Mouse (Mus musculus): Measurements from ENCODE around the gene Tapt1.

The Tapt1 gene

DNA sequence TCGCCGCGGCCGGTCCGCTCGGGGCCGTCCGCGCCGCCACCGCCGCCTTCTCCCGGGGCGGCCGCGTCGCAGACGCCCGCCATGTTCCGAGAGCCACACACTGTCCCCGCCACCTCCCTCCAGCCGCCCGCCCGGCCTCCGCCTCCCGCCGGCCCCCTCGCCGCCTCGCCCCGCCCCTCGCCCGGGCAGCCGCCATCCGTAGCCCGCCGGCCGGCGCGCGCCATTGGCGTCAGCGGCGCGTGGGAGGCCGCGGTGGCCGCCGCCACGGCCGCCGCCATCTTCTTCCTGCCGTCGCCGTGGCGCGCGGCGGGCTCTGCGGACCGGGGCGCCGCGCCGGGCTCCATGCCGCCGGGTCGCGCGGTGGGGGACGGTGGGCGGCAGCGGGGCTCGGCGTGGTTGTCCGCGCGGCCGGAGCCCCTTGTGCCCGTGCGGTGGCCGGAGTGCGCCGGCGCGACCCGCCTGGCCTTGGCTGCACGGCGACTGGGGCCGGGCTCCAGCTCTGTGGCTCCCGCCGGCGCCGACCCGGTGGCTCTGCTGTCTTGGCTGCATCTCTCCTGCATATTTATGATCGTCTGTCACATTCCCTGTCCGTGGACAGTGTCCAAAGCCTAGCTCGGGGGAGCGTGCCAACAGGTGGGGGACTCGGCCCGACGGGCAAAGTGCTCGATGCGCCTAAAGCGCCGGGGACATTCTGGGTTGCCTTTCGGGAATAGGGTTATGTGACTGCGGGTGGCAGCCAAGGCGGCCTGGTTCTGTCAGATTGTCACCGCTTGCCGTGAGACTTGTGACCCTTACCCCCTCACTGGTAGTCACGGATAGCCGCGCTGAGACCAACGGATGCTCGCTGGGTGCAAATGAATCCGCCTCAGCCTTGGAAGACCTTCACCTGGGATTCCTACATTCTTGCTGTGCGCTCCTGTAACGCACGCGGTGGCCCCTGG is at the start of gene Tapt1:
Tapt1 (minus strand) TSS at position 106 of the 941 bp plus-strand sequence.
- DNase-seq (ENCODE audit: low spot score in 2 of 2), result peak; percentile 73 to 84

DNA sequence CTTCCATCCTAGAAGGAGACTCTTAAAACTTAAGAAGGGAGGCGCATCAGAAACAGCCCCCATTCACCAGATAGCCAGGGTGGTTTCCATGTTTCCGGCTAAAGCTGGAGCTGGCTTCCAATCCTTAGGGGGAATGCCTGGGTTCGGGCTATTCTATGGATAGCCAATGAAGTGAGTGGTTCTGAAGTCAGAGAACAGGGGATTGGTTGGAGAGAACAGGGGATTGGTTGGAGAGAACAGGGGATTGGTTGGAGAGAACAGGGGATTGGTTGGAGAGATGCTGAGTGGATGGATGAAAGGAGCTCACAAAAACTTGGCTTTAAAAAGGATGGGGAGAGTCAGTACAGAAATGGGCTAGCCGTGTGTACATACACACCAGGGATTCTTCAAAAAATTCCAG is 45.1 kb upstream of the Tapt1 start:
- no peak for DNase-seq (ENCODE audit: low spot score in 2 of 2)

DNA sequence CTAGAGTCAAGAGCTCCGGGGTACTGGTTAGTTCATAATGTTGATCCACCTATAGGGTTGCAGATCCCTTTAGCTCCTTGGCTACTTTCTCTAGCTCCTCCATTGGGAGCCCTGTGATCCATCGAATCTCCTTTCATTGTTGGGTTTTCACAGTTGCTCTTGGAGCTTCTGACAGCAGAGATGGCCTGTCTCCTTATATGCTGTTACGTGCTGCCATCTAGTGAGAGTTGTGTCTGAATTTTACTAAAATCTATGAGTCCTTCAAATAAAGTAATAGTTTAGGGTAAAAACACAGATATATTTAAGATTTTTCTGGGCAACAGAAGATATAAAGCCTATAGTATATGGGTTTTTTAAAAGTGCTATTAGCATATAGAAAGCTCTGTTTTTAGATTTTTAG is 42.1 kb upstream of the Tapt1 start:
- peak in 1 of 2 experiments; percentile 16 for DNase-seq (ENCODE audit: low spot score in 2 of 2)

DNA sequence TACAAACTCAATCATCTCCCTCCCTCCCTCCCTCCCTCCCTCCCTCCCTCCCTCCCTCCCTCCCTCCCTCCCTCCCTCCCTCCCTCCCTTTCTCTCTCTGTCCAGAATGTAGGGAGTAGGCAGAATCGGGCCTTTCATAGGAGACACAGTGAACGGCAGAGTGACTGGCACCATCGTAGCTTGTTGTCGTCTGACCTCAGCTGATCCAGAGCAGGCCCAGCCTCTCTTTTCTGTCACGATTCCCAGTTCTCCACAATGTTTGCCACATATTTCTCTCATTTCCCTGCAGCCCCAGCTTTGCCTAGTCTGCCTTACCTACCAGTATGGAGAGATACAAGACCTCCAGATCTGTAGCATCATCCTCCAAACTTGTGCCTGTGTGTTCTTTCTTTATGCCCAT is 35.3 kb upstream of the Tapt1 start:
- DNase-seq (ENCODE audit: low spot score in 2 of 2), result no peak

DNA sequence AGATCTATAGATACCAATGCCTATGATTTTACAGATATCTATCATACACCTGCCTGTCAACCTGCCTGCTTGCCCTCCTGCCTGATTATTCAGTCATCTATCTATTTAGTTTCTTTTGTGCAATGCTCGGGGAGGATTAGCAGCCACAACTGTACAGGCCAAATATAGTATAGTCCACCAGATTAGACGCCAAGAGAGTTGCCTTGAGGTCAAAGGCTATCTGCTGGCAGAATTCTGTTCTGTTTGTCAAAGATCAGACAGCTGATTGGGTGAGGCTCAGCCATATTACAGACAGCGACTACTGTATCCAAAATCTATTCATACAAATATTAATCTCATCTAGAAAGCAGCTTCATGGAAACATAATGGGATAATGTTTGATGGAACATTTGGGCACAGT is 34.7 kb upstream of the Tapt1 start:
- DNase-seq (ENCODE audit: low spot score in 2 of 2), result no peak

DNA sequence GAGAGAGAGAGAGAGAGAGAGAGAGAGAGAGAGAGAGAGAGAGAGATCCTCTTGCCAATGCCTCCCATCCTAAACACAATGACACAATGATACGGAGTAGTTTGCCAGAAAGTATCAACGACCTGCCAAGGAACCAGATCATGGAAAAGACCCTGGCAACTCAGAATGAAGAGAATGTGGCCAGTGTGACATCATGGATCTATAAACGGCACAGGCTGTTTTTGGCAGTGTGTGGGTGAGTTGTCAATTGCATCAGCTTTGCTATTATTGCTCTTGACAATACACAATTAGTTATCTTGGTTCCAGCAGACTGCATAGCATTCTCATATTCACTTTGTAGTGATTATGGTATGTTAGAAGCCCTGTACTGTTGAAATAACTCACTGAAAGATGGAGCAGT is 33.3 kb upstream of the Tapt1 start:
- DNase-seq (ENCODE audit: low spot score in 2 of 2), result no peak

DNA sequence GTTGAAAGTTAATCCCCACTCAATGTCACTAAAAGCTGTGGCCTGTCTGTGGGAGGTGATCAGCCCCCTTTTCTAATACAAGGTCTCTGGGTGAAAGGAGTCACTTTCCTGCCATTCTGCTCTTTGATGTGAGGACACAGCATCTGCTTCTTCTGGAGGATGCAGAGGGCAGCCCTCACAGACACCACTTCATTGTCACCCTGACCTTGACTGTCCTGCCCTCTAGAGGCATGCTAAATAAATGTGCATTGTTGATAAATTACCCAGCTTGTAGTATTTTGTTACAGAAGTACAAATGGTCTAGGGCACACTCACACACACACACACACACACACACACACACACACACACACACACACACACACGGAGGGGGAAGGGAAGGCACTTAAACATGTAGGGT is 31.7 kb upstream of the Tapt1 start:
- no peak for DNase-seq (ENCODE audit: low spot score in 2 of 2)

DNA sequence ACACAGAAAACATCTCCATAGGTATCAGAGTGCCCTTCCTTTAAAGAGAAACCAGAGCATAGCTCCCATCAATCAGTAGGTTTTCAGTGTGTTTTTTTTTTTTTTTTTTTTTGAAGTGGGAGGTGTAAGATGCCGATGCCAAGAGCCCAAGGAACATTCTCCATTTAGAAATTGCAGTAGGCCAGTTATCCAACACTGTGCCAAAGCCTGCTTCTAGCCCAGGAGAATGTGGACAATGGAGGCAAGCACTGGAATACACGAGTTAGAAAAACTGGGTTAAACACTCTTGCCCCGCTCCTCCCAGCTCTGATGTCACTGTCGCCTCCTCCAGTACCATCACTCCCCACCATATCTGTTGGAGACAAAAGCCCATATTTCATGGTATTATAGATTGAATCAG is 31.0 kb upstream of the Tapt1 start:
- no peak for DNase-seq (ENCODE audit: low spot score in 2 of 2)

DNA sequence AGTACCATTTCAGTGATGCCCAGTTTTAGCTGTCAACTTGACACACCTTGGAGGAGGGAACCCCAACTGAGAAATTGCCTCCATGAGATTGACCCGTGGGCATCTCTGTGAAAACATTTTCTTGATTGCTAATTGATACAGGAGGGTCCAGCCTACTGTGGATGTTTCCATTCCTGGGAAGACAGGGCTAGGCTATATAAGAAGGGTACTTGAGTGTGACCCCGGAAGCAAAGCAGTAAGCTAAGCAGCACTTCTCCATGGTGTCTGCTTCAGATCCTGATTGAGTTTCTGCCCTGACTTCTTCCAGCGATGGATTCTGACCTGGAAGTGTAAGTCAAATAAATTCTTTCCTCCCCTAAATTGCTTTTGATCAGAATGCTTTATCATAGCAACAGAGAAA is 30.1 kb upstream of the Tapt1 start:
- DNase-seq (ENCODE audit: low spot score in 2 of 2), result no peak

DNA sequence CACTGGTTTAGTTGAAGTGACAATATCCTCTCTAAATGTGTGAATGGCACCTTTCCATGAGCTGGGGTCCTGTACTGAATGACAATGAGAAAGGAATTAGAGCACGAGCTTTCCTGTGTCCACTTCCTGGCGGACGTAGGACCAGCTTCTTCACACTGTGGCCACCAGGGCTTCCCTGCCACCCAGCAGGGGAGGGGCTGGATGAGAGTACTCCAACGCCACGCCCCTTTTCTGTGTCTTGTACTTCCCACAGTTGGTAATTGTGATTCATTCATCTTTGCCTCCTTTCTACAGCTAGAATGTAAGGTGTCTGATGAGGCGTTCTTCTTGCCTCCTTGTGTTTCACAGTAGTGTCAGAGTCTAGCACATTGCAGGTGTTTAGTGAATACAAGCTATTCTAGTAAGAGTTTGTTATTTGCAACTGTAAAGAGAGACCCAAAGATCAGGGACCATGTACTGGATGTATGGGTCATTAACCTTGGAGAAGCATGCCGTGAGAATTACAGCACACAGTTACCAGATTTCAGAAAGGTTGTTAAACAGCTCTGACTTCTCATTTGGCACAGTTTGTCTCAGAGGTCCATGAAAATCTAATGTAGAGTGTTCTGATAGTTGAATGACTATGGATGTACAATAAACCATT is 29.5 kb upstream of the Tapt1 start:
- DNase-seq (ENCODE audit: low spot score in 2 of 2), result no peak

DNA sequence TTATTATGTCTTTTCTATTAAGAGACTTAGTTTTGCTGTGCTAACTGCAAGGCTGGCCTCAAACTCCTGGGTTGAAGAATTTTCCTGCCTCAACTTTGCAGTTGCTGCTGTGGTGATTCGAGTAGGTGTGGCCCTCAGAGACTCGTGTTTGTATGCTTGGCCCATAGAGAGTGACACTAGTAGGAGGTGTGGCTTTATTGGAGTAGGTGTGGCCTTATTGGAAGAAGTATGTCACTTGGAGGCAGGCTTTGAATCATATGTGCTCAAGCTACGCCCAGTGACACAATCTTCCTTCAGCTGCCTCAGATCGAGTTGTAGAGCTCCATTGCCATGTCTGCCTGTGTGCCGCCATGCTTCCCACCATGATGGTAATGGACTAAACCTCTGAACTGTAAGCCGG is 27.0 kb upstream of the Tapt1 start:
- no peak for DNase-seq (ENCODE audit: low spot score in 2 of 2)

DNA sequence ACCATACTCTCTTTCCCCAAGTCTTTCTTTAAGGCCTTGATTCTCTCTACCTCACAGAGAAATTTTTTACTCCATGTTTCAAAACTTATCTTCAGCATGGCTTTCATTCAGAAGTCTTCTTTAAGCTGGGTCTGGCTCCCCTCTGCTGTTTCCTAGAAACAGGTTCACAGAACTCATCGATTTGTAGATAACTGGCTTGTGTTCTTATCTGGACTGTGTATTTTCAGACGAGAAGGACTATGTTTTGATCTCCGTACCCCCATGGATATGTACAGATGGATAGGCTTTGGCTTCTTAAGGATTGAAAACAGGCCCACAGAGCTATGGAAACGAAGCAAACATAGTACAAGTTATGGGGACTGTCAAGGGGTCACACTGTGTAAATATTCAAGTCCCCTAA is 26.0 kb upstream of the Tapt1 start:
- no peak for DNase-seq (ENCODE audit: low spot score in 2 of 2)

DNA sequence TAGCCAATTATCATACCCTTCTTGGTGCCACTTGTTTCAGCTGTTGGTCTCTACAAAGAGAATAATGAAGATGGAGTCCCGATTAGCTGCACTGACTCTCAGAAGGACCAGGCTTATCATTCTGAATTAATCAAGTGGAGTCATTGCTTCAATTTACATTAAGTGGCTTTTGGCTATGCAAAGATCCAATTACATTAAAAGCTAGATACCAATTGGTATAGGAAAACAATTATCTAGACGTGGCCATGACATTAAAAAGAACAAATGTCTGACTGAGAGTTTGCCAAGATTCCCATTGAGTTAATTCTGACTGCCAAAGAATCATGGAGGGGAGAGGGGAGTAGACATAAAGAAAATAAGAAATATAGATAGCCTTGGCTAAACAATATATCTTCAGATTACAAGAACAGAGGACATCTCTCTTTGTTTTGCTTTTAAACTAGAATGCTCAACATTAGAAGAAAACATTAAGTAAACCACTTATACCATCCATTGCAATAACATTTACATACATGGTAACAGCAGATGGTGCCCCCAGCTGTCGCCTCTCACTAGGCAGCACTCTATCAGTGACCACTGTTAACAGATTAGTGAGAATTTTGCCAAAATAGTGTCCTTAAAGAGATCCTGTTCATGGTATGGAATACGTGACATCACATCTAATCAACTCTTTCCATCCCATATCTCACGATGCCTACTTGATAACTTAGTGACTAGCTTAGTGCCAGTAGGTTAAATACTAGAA is 24.0 kb upstream of the Tapt1 start:
- DNase-seq (ENCODE audit: low spot score in 2 of 2), result no peak

DNA sequence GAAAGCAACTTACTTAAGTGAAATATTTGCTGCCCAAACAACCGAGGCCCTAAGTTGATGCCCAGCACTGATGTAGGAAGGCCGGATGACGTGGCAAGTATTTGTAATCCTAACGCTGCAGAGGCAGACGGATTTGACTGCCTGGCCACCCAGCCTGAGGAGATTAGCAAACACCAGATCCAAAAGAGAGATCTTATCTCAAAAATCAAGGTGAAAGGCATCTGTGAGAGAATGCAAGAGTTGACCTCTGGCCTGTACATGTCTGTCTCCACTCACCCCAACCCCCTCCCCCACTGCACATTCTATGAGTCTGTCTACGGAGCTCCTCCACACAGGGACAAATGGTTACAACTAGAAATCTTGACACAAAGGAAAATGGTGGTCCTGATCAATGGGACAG is 22.9 kb upstream of the Tapt1 start:
- DNase-seq (ENCODE audit: low spot score in 2 of 2), result no peak

DNA sequence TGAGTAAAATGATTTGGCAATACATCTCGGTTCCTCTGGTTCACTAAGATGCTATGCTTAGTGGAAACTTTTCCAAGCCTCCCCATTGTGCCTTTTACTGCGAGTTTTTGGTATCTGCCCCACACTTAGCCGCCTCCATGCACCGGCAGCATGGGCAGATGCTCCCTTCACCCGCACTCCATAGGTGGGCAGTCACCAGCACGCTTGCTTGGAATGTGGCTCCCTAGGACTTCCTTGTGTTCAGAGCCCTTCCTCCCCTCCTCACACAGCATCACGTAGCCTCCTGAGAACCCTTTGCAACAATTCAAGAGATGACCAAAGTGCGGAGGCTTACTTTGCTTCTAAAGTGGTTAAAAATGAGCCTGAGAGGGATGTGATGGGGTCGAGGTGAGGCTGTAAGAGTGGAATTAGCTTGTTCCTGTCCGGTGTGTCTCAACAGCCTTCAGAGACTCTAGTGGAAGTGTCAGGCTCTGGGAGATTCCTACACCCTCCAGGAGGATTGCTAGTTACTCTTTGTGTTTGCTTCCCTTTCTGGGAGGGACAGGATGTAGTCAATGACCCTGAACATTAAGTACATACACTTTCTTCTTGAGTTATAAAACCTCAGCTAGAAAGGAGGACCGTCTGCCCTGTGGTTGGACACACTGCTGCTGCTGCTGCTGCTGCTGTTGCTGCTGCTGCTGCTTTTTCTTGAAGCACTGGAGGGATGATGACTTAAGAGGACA is 20.2 kb upstream of the Tapt1 start:
- no peak for DNase-seq (ENCODE audit: low spot score in 2 of 2)

DNA sequence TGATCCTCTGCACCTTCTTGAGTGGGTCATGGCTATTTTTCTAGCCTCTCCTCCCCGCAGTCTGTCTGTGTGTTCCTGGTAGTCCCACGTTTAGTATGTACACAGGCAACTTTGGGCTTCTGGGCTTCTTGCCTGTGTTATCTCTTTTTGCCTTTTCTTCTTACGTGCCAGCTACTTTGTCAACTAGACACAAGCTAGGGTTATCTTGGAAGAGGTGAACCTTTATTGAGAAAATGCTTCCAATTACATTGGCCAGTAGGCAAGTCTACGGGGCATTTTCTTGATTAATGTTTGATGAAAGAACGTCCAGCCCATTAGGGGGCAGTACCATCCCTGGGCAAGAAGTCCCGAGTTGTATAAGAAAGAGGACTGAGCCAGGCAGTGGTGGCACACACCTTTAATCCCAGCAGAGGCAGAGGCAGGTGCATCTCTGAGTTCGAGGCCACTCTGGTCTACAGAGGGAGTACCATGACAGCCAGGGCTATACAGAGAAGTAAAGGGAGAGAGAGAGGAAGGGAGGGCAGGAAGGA is 18.5 kb upstream of the Tapt1 start:
- no peak for DNase-seq (ENCODE audit: low spot score in 2 of 2)

DNA sequence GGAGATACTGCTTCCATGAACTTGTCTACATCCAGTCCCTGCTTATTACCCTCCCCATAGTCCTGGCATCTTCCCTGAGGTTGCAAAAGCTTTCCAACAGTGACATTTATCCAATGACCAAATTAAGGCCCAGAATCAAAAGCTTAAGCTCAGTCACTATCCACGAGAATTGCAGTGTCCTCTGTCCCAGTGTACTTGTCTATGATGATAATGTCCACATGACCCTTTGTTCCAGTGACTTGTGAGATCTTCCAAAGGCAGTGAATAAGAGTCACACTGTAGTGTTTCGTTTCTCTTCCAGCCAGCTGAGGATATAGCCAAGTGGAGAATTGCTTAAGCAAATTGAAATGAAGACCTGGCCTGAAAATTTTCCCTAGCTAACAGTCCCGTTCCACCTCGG is 16.4 kb upstream of the Tapt1 start:
- DNase-seq (ENCODE audit: low spot score in 2 of 2), result no peak

DNA sequence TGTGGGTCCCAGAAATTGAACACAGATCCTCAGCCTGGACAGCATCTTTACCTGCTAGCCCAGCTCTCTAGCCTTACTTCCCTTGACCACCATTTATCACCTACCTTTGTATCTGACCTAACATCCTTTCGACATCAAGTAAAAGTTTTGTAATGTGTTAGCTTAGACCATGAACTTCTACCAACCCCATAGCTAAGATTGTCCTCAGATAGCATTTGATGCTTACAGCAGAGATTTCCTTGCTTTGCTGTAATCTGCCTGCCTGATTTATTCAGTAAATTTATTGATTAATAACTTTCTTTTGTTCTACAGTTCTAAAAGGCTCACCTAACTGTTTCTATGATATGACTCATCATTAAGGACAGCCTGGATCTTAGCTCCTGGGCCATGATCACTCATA is 15.3 kb upstream of the Tapt1 start:
- no peak for DNase-seq (ENCODE audit: low spot score in 2 of 2)

DNA sequence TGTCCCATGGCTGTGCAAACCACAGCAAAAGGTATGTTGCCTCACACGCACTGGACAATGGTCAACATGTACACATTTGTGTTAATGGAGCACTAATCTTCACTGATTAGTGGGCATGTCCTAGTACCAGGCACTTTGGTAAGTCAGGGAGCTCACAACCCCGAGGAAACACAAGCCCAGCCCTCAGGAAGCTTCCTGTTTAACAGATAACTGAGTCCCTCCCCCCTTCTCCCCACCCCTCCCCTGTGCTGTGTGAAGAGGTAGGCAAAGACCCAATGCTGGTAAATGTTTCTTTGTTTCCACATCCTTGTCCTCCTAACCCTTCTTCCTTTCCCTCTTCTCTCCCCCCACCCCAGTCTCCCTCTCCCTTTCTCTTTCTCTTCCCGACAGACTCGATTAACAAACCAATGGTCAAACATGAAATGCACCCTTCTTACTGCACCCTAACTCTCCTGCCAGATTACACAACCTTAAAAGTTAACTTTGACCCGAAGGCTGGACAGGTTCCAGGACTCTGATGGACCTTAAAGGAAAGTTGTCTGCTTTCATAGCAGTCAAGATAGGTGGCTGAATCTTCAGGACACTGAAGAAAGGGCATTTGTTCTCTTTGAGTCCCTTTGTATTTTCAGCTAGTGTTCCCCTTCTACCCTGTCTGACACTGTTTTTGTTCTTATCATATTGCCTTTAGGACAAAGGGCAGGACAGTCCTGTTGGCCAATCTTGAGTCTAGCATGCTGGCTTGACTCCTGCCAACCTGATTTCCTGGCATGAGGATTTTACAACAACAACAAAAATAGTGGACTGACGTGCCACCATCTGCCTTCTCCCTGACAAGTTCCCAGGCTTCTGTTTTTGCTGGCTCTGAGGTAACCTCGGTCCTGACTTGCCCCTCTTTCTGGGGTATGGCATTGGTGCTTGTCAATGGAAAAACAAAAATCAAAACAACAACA is 13.0 kb upstream of the Tapt1 start:
- DNase-seq (ENCODE audit: low spot score in 2 of 2), result no peak

DNA sequence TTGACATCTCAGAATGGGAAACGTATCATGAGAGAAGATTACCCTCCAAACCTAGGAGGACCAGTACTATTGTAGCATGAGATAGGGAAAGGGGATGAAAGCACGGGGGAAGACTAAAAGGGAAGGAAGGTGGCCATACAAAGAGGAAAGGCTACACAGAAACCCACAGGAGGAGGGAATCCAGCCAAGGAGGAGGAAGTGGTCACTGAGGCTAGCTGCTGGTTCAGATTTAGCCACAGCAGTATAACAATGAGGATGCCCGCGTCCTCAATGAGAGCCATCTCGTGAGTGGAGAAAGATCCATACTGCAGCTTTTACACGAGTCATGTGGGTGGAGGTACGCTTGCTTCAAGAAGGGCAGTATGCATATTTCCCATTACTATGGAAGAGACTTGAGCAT is 11.8 kb upstream of the Tapt1 start:
- DNase-seq (ENCODE audit: low spot score in 2 of 2), result no peak

DNA sequence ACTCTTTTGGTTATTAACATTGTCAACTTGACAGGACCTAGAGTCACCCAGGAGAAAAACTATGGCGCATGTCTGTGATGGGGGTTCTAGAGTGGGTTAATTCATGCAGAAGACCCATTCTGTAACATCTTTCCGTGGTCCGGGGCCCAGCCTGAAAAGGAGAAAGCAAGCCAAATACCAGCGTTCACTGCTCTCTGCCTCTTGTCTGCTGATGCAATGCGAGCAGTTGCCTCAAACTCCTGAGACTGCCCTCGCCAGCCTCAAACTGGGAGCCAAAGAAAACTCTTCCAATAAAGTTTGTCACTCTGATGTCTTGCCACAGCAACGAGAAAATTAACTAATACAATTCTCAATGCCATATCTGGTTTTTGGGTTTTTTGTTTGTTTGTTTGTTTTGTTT is 8.2 kb upstream of the Tapt1 start:
- no peak for DNase-seq (ENCODE audit: low spot score in 2 of 2)

All from frontal cortex, postnatal 10 days (tissue).